Mouse (Mus musculus): ENCODE measurements around the gene Atp6v1e1. TPM values are rescaled to one million over a fixed set of nuclear protein-coding genes. Genes with fewer than 3 reads are reported as not detected.

Atp6v1e1 gene
- 89.9 and 115 TPM in 2 replicates for polyA plus RNA-seq (2012; rRNA removed)

DNA sequence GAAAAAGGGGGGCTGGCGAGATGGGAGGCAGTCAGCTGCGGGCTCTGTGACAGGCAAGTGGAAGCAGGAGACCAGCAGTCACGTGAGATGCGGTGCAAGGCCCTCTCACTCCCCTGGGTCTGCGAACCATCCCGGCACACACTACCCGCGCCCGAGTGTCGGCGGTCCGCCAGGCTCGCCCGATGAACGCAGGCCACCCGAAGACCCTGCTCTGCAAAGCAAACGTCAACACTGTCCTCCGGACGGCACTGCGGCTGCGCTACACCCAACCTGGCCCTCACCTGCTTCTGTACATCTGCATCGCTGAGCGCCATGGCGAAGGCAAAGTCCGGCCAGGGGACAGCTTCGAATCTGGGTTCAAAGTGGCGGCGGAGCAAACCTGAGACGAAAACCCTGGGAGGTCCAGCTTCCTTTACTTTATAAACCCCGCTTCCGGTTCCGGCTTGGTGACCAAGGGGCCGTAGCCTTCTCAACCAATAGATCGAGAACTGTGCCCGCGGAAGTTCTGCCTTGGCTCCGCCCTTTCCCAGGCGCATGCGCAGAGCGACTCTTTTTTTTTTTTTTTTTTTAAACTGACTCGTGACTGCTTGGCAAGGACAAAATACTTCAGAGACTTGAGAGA, at the start of gene Atp6v1e1:
TSS of gene Atp6v1e1 (minus strand) at position 487 of the 622 bp plus-strand sequence.

DNA sequence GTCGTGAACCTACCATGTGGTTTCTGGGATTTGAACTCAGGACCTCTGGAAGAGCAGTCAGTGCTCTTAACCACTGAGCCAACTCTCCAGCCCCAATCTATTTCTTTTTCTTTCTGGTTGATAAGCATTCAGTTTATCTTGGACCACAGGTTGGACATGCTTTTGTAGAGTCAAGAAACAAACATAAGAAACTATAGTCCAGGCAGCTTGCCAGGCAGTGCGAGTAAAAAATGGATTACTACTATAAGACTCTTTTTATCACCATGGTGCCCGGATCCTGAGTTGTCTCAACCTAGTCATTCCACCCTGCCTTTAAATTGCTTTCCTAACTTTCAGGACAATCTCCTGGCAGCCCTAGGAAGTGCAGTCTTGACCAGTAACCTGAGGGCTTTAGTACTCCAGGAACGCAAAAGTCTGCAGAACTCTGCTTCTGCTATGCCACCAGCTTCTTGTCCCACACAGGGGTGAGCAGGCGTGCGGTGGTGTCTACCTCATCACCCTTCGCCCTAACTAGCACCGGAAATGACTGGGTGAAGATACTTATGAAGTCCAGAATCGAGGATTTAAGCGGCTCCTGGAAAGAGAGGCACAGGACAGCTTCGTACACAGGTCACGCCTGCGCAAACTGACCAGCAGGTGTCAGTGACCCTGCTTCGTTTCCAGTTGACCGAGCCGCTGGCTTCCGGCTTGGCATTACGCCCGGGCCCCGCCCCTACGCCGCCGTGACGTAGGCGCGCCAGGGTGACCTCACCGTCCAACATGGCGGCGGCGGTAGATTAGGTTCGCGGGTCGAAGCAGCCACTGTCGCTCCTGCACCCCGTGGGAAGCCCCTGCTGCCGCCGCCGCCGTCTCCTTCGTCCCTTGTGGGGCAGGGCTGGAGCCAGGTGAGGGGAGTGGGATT, 13.1 kb upstream of the Atp6v1e1 start, which contains the start of gene Bcl2l13:
TSS of gene Bcl2l13 (plus strand) at position 739 of the 901 bp plus-strand sequence.

DNA sequence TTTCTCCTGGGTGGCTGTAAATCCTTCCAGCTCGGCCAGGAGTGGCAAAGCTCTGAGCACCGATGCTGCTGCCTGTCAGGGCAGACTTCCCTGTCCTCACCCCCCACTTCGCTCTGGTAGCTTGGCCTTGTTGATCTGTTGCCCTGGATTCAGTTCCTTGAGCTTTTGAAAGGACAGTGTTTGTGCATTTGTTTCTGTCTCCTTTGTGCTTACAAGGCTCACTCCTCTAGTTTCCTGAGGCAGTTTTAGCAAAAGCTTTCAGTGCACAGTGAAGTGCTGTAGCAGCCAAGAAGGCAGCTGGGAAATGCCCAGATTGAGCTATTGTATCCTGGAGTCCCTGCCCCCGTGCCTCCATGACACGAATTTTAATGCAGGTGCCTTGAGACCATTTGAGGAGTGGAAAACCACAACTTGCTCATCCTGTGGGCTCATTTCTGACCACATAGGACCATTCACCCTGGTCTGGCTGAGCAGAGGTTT, 49.4 kb downstream of the Atp6v1e1 start, which contains the start of gene Slc25a18:
TSS of gene Slc25a18 (plus strand) at position 430 of the 480 bp plus-strand sequence.

Other genes with a start within 250 kb of the Atp6v1e1 start
- 19.3 and 27.7 TPM in 2 replicates for gene Cecr2, start 156.4 kb downstream of the Atp6v1e1 start, polyA plus RNA-seq (2012; rRNA removed)
- gene Slc25a18, start 49.2 kb downstream of the Atp6v1e1 start, polyA plus RNA-seq (2012; rRNA removed), result 1.2 and 1.6 TPM in 2 replicates
- gene Bcl2l13, start 13.4 kb upstream of the Atp6v1e1 start, polyA plus RNA-seq (2012; rRNA removed), result 27.1 and 33.8 TPM in 2 replicates
- 9.6 and 12.6 TPM in 2 replicates for gene Bid, start 94.1 kb upstream of the Atp6v1e1 start, polyA plus RNA-seq (2012; rRNA removed)

Measured in central nervous system, embryonic 11.5 days (tissue).